Mouse (Mus musculus): ENCODE data around the gene Lrriq1. TPM values are rescaled to one million over a fixed set of nuclear protein-coding genes. Genes with fewer than 3 reads are reported as not detected.

Lrriq1 gene
- polyA plus RNA-seq (2012; rRNA removed): 0.41 and 1.3 TPM in 2 replicates

GRCm38 (mm10) chr10:103235707-103236459, at the start of gene Lrriq1:
Gene Lrriq1, minus strand, starts transcription at chr10:103236322.
- 4% methylated on average over 25 of the region's 25 CpGs for WGBS
- Histone ChIP-seq H3K27ac (ENCODE audit: insufficient read depth, low read depth, low read length) (no peak within 1 kb of the TSS), H3K4me1 (ENCODE audit: control insufficient read depth, insufficient read depth, low read length) (no peaks in the 10 kb centered on the region), H3K27me3 (replicated peaks; ENCODE audit: control insufficient read depth, insufficient read depth, low read length) (no peaks in the 10 kb centered on the region), H3K4me3 (ENCODE audit: insufficient read depth, low read depth, low read length) (peak within 1 kb of the TSS; percentile 50), H3K36me3 (ENCODE audit: control insufficient read depth, insufficient read depth, low read length) (no peaks in the 10 kb centered on the region)
- peak; percentile 74 for DNase-seq
- TF ChIP-seq CTCF (conservative IDR thresholded peaks at IDR 0.05; ENCODE audit: insufficient read depth, insufficient read length, low read depth, low read length) (no peak), POLR2A (IDR thresholded peaks at IDR 0.05; ENCODE audit: low read depth, low read length) (no peak)

GRCm38 (mm10) chr10:103253842-103254803, 18.0 kb upstream of the Lrriq1 start:
- Histone ChIP-seq H3K4me1 (ENCODE audit: control insufficient read depth, insufficient read depth, low read length) (no peaks in the 10 kb centered on the region), H3K27ac (ENCODE audit: insufficient read depth, low read depth, low read length) (no peak overlapping the region), H3K4me3 (ENCODE audit: insufficient read depth, low read depth, low read length) (no peak overlapping the region), H3K36me3 (ENCODE audit: control insufficient read depth, insufficient read depth, low read length) (no peaks in the 10 kb centered on the region), H3K27me3 (replicated peaks; ENCODE audit: control insufficient read depth, insufficient read depth, low read length) (no peaks in the 10 kb centered on the region; the same call in 1 of the 2 replicates)
- TF ChIP-seq CTCF (conservative IDR thresholded peaks at IDR 0.05; ENCODE audit: insufficient read depth, insufficient read length, low read depth, low read length): no peak
- no peak for TF ChIP-seq POLR2A (IDR thresholded peaks at IDR 0.05; ENCODE audit: low read depth, low read length)
- DNase-seq: peak; percentile 42
- 40% methylated on average over 5 of the region's 5 CpGs for WGBS

GRCm38 (mm10) chr10:103236460-103236772, 294 bp upstream of the Lrriq1 start:
- Histone ChIP-seq H3K4me1 (ENCODE audit: control insufficient read depth, insufficient read depth, low read length) (no peaks in the 10 kb centered on the region), H3K27ac (ENCODE audit: insufficient read depth, low read depth, low read length) (no peak overlapping the region), H3K36me3 (ENCODE audit: control insufficient read depth, insufficient read depth, low read length) (no peaks in the 10 kb centered on the region), H3K4me3 (ENCODE audit: insufficient read depth, low read depth, low read length) (no peak overlapping the region), H3K27me3 (replicated peaks; ENCODE audit: control insufficient read depth, insufficient read depth, low read length) (no peaks in the 10 kb centered on the region)
- WGBS: 22% methylated on average over 4 of the region's 4 CpGs
- no peak for TF ChIP-seq POLR2A (IDR thresholded peaks at IDR 0.05; ENCODE audit: low read depth, low read length)
- no peak for TF ChIP-seq CTCF (conservative IDR thresholded peaks at IDR 0.05; ENCODE audit: insufficient read depth, insufficient read length, low read depth, low read length)
- no peak for DNase-seq

DNA sequence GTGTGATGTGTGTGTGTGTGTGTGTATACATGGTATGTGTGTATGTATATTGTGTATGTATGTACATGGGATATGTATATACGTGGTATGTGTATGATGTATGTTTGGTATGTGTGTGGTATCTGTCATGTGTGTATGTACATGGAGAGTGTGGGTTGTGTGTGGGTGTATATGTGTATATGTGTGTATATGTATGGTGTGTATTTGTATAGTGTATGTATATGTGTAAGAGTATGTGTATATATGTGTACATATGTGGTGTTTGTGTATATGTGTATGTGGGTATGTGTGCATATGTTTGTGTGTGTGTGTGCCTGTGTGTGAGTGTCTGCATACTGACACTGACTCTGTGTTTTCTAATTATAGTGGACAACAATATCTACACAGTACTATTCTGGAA, 9.5 kb downstream of the Lrriq1 start:
- Histone ChIP-seq H3K4me3 (ENCODE audit: insufficient read depth, low read depth, low read length) (no peak overlapping the region), H3K36me3 (ENCODE audit: control insufficient read depth, insufficient read depth, low read length) (no peaks in the 10 kb centered on the region), H3K27ac (ENCODE audit: insufficient read depth, low read depth, low read length) (no peak overlapping the region), H3K27me3 (replicated peaks; ENCODE audit: control insufficient read depth, insufficient read depth, low read length) (no peaks in the 10 kb centered on the region), H3K4me1 (ENCODE audit: control insufficient read depth, insufficient read depth, low read length) (no peaks in the 10 kb centered on the region)
- TF ChIP-seq POLR2A (IDR thresholded peaks at IDR 0.05; ENCODE audit: low read depth, low read length): no peak
- TF ChIP-seq CTCF (conservative IDR thresholded peaks at IDR 0.05; ENCODE audit: insufficient read depth, insufficient read length, low read depth, low read length): no peak
- DNase-seq: no peak
- WGBS: 93% methylated on average over 1 of the region's 1 CpGs

GRCm38 (mm10) chr10:103194655-103195328, 41.3 kb downstream of the Lrriq1 start:
- WGBS: 40% methylated on average over 4 of the region's 4 CpGs
- no peaks in the 10 kb centered on the region for H3K36me3 ChIP-seq (ENCODE audit: control insufficient read depth, insufficient read depth, low read length)
- peak; percentile 30 for DNase-seq
- no peak overlapping the region for H3K4me3 ChIP-seq (ENCODE audit: insufficient read depth, low read depth, low read length)
- no peaks in the 10 kb centered on the region for H3K27me3 ChIP-seq (replicated peaks; ENCODE audit: control insufficient read depth, insufficient read depth, low read length)
- H3K27ac ChIP-seq (ENCODE audit: insufficient read depth, low read depth, low read length): no peak overlapping the region
- H3K4me1 ChIP-seq (ENCODE audit: control insufficient read depth, insufficient read depth, low read length): no peaks in the 10 kb centered on the region
- no peak for TF ChIP-seq CTCF (conservative IDR thresholded peaks at IDR 0.05; ENCODE audit: insufficient read depth, insufficient read length, low read depth, low read length)
- TF ChIP-seq POLR2A (IDR thresholded peaks at IDR 0.05; ENCODE audit: low read depth, low read length): no peak

DNA sequence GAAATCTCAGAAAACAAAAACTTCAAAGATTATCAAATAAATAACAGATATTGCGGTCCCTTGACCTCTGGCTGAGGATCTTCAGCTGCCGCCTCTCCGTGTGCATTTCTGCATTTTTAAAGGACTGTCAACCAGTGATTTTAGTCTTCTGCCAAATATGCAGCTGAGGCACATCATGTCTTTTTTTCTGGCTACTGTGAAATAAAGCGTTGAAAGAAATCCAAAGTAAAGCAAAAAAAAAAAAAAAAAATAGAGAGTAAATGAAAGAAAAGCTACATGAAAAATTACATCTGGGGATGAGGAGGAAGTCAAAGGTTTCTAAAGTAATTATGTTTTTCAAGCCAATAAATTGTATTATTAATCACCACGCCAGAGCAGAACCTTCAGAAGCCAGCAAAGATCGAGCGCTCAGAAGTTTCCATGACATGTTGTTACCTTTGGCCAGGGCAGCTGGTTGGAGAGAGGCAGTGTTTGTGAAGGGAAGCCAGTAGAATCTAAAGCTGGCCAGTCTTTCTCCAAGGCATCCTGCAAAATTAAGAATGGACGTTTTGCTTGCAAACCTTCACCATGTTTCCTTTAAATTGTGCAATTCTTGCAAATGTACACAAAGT, 90.2 kb downstream of the Lrriq1 start:
- Histone ChIP-seq H3K4me3 (ENCODE audit: insufficient read depth, low read depth, low read length) (no peak overlapping the region), H3K36me3 (ENCODE audit: control insufficient read depth, insufficient read depth, low read length) (no peaks in the 10 kb centered on the region), H3K4me1 (ENCODE audit: control insufficient read depth, insufficient read depth, low read length) (no peaks in the 10 kb centered on the region), H3K27me3 (replicated peaks; ENCODE audit: control insufficient read depth, insufficient read depth, low read length) (no peaks in the 10 kb centered on the region), H3K27ac (ENCODE audit: insufficient read depth, low read depth, low read length) (peak overlapping the region; percentile 50)
- DNase-seq: peak; percentile 25
- TF ChIP-seq POLR2A (IDR thresholded peaks at IDR 0.05; ENCODE audit: low read depth, low read length) (no peak), CTCF (conservative IDR thresholded peaks at IDR 0.05; ENCODE audit: insufficient read depth, insufficient read length, low read depth, low read length) (no peak)
- 58% methylated on average over 8 of the region's 8 CpGs for WGBS

Data from kidney, adult 2 months (tissue).